Mouse (Mus musculus) midbrain, embryonic 10.5 days (tissue): ENCODE measurements around the gene Ccdc17. TPM values are rescaled to one million over a fixed set of nuclear protein-coding genes. Genes with fewer than 3 reads are reported as not detected.

ENCODE experiments used
- DNase-seq: peaks from one replicate; pipeline ENCODE4 v3.0.0-alpha.2; 2017; ENCODE audit warnings: low spot score
- H3K27ac ChIP-seq: fragments of 300-500 bp; sonication (generic); replicated peaks from 2 replicates; pipeline ENCODE4 v1.5.1; 2016; ENCODE audit warnings: mild to moderate bottlenecking
- H3K27me3 ChIP-seq: fragments of 300-500 bp; sonication (generic); 2 replicates; pipeline ENCODE4 v1.6.1; 2016; ENCODE audit warnings: low read depth, mild to moderate bottlenecking; ENCODE audit not compliant: poor library complexity, severe bottlenecking
- H3K36me3 ChIP-seq: fragments of 300-500 bp; sonication (generic); 2 replicates; pipeline ENCODE4 v1.6.1; 2016; ENCODE audit warnings: mild to moderate bottlenecking, moderate library complexity
- H3K4me1 ChIP-seq: fragments of 300-500 bp; sonication (generic); 2 replicates; pipeline ENCODE4 v1.6.1; 2016
- H3K4me3 ChIP-seq: fragments of 300-500 bp; sonication (generic); 2 replicates; pipeline ENCODE4 v1.5.1; 2016; ENCODE audit warnings: mild to moderate bottlenecking, moderate library complexity
- H3K9me3 ChIP-seq: fragments of 300-500 bp; sonication (generic); replicated peaks from 2 replicates; pipeline ENCODE4 v1.6.1; 2016; ENCODE audit warnings: mild to moderate bottlenecking
- WGBS: fragments of 180-500 bp; shearing (Covaris S2); methylation state at CpG from one replicate; pipeline ENCODE4 v1.1.7; 2016; 5-methylcytosine and 5-hydroxymethylcytosine counted together
- polyA plus RNA-seq: library from polyadenylated mRNA; unstranded; fragments of >200 nt; fragmentation: Nextera tagmentation; extraction: Ambion mirVana; gene quantifications from 2 replicates; pipeline ENCODE4 v1.2.1, GENCODE M21; 2016

Ccdc17 gene
- polyA plus RNA-seq, 1 experiment from 2014 or later, result 1.9 TPM

DNA sequence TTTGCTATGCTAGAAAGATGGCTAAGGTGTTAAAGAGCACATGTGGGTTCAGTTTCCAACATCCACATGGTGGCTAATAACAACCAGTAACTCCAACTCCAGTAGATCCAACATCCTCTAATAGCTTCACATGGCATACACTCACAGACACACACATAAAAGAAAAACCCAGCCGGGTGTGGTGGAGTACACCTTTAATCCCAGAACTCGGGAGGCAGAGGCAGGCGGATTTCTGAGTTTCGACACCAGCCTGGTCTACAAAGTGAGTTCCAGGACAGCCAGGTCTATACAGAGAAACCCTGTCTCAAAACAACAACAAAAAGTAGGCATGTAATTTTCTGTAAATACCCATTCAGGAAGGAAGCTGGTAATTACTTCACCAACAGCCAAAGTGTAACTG, 28.4 kb downstream of the Ccdc17 start:
- H3K4me3 ChIP-seq, result peak overlapping the region; percentile 100
- no peaks in the 10 kb centered on the region for H3K9me3 ChIP-seq
- no peaks in the 10 kb centered on the region for H3K27me3 ChIP-seq
- no peak overlapping the region for H3K27ac ChIP-seq
- 91% methylated on average over 4 of the region's 4 CpGs for WGBS
- peaks cover 57% of the 10 kb centered on the region for H3K36me3 ChIP-seq
- peaks cover 21% of the 10 kb centered on the region for H3K4me1 ChIP-seq
- DNase-seq, result no peak

DNA sequence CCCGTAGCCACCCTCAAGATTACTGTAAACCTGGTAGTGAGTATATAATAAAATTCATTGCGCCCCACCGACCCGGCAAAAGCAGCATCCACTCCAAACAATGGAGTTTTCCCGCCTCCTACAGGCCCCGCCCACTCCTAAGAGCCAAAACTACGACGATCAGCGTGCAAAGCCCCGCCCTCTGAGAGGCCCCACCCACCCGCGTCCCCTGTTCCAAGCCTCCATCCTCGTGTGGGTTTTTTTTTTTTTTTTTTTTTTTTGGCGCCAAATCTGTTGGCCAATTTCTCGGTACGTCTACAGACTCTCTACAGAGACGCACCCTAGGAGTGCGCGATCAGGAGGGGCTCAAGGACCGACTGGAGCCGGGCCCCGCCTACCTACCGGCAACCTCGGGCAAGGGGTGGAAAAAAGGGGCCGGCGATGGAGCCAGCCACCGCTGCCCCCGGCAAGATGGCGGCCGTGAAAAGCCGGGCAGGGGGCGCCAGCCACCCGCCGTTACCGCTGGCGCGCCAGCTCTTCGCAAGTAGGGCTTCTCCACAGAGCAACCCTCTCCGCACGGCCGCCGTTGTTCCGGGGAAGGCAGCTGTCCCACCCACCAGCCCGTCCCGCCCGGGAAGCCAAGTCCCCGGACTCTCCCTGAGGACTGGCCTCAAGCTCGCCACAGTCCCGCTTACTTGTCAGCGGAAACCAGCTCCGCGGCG, 30.4 kb downstream of the Ccdc17 start:
- Histone ChIP-seq H3K27me3 (no peaks in the 10 kb centered on the region), H3K36me3 (peaks cover 46% of the 10 kb centered on the region), H3K27ac (peak overlapping the region; percentile 99), H3K4me3 (peak overlapping the region; percentile 100), H3K4me1 (peaks cover 21% of the 10 kb centered on the region), H3K9me3 (no peaks in the 10 kb centered on the region)
- under 1% methylated on average over 53 of the region's 53 CpGs for WGBS
- peak; percentile 93 for DNase-seq

DNA sequence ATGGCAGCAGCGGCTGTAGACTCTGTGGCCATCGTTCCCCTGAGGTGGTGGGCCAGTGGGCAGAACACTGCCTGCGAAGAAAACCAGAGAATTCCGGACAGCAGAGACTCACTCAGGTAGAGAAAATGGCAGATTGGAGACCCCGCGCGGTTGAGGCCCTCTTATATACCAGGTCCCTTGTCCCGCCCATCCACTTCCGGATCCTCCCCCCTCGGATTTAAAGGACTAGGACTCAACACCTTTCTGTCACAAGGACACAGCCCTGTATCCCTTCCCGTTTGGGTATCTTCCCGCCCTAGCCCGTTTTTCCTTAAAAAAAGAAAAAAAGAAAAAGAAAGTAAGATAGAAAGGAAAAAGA, 30.9 kb downstream of the Ccdc17 start:
- H3K36me3 ChIP-seq, result peaks cover 46% of the 10 kb centered on the region
- WGBS, result under 1% methylated on average over 13 of the region's 13 CpGs

DNA sequence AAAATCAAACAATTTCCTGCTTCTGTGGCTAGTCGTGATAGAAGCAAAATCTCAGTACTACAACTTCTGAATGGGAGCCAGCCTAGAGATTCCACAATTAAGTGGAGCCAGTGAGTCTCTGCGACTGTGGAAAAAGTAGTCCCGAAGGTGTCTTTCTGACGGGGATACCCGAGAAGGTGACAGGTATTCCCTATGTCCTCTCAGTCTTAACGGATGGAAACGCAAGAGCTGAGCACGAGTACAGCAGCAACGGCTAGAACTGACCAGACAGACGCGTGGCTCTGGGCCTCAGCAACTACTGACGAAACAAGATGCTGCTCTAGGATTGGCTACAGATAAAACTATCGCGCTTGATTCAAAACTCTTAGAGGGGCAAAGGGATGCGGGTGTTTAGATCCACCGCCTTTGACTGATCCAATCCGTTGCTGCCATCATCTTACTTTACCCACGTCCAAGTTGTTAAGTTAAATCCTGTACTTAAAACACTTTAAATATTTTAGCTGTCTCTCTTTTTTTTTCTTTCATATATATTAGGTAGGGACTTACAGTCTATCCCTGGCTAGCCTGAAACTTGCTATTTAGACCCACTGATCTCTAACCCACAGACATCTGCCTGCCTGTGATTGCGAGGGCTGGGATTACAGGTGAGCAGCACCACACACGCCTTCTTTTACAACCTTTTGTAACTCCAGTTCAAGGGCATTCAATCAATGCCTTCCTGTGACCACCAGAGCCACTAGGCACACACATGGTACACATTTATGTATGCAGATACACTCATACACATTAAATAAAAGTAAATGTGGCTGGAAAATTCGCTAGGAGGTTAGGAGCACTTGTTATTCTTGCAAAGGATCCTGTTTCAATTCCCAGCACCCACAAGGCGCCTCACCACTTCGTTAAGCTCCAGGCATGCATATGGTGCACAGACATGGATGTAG, 31.5 kb downstream of the Ccdc17 start, which contains the start of gene Nasp:
Gene Nasp, minus strand, starts transcription at position 220 of the 941 bp plus-strand sequence.
- DNase-seq, result peak; percentile 83
- H3K4me1 ChIP-seq, result peaks cover 21% of the 10 kb centered on the region
- peaks cover 45% of the 10 kb centered on the region for H3K36me3 ChIP-seq
- WGBS, result 8% methylated on average over 23 of the region's 23 CpGs
- peak within 1 kb of the TSS; percentile 99 for H3K27ac ChIP-seq
- peak within 1 kb of the TSS; percentile 100 for H3K4me3 ChIP-seq
- H3K9me3 ChIP-seq, result no peaks in the 10 kb centered on the region
- H3K27me3 ChIP-seq, result no peaks in the 10 kb centered on the region

More for the DNA sequence above, 30.9 kb downstream of the Ccdc17 start:
- H3K4me3 ChIP-seq, result peak overlapping the region; percentile 100
- DNase-seq, result peak; percentile 94
- peak overlapping the region; percentile 99 for H3K27ac ChIP-seq
- no peaks in the 10 kb centered on the region for H3K9me3 ChIP-seq
- no peaks in the 10 kb centered on the region for H3K27me3 ChIP-seq
- peaks cover 21% of the 10 kb centered on the region for H3K4me1 ChIP-seq

DNA sequence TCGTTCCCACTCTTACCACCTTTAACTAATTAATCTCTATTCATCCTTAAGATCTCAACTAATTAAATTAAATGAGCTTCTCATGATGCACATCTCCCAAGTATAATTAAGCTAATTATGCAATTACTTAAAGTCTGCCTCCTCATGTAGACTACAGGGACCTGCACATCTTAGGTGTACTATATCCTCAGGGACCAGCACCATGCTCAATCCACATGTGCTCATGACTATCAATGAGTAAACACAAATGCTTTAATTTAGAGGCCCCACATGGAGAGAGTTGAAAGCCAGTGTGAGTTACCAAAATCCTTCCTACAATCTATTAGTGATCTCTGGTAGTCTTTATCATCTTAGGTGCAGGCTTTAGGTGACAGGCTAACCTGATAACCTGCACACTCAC, 38.7 kb downstream of the Ccdc17 start:
- Histone ChIP-seq H3K27ac (no peak overlapping the region), H3K4me3 (no peak overlapping the region), H3K27me3 (no peaks in the 10 kb centered on the region), H3K4me1 (no peaks in the 10 kb centered on the region), H3K36me3 (peaks cover 90% of the 10 kb centered on the region), H3K9me3 (no peaks in the 10 kb centered on the region)
- 100% methylated on average over 1 of the region's 1 CpGs for WGBS
- DNase-seq, result no peak

DNA sequence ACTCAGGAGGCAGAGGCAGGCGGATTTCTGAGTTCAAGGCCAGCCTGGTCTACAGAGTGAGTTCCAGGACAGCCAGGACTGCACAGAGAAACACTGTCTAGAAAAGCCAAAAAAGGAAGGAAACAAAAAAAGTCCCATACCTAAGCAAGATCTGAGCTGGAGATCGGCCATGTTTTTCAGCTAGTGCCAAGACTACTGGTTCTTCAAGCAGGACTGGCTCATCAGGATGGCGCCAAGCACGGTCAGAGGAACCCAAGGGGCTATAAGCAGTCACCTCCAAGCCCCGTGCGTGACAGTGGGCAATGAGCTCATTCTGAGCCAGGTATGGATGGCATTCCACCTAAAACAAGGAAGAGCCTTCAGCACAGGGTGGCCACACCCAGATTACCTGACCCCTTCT, 42.4 kb downstream of the Ccdc17 start:
- Histone ChIP-seq H3K4me1 (no peaks in the 10 kb centered on the region), H3K36me3 (peaks cover 99% of the 10 kb centered on the region), H3K27me3 (no peaks in the 10 kb centered on the region), H3K27ac (no peak overlapping the region), H3K4me3 (no peak overlapping the region), H3K9me3 (no peaks in the 10 kb centered on the region)
- no peak for DNase-seq
- 96% methylated on average over 6 of the region's 6 CpGs for WGBS

DNA sequence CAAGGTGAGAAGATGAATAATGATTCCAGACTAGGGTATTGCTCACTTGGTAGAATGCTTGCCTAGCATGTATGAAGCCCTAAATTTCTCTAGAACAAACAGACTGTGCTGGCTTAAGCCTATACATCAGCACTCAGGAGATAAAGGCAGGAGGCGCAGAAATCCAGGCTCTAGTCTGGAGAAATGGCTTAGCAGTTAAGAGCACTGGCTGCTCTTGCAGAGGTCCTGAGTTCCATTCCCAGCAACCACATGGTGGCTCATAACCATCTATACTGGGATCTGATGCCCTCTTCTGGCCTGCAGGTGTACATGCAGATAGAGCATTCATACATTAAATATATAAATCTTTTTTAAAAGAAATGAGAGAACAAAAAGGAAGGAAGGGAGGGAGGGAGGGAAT, 45.6 kb downstream of the Ccdc17 start:
- H3K36me3 ChIP-seq, result peaks cover 98% of the 10 kb centered on the region
- 89% methylated on average over 1 of the region's 1 CpGs for WGBS
- H3K9me3 ChIP-seq, result no peaks in the 10 kb centered on the region
- peaks cover 7% of the 10 kb centered on the region for H3K4me1 ChIP-seq
- no peak overlapping the region for H3K4me3 ChIP-seq
- no peaks in the 10 kb centered on the region for H3K27me3 ChIP-seq
- DNase-seq, result no peak
- no peak overlapping the region for H3K27ac ChIP-seq

DNA sequence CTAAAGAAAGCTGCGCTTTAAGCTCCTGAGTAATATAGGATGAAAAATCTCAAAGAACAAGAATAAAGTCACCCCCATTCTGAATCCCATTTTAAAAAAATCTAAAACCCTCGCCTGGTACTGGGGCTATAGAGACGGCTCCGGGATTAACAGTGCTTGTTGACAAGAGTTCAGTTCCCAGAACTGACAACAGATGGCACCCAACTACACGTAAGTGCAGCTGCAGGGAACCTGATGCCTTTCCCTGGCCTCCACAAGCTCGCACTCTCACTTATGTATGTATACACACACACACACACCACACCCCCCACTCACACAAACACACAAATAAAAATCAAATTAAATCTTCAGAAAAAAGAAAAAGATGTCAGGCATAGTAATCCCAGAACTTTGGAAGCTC, 47.9 kb downstream of the Ccdc17 start:
- peaks cover 98% of the 10 kb centered on the region for H3K36me3 ChIP-seq
- no peak for DNase-seq
- WGBS, result 69% methylated on average over 6 of the region's 6 CpGs
- no peaks in the 10 kb centered on the region for H3K27me3 ChIP-seq
- H3K4me1 ChIP-seq, result peaks cover 26% of the 10 kb centered on the region
- no peaks in the 10 kb centered on the region for H3K9me3 ChIP-seq
- H3K4me3 ChIP-seq, result no peak overlapping the region
- H3K27ac ChIP-seq, result no peak overlapping the region

DNA sequence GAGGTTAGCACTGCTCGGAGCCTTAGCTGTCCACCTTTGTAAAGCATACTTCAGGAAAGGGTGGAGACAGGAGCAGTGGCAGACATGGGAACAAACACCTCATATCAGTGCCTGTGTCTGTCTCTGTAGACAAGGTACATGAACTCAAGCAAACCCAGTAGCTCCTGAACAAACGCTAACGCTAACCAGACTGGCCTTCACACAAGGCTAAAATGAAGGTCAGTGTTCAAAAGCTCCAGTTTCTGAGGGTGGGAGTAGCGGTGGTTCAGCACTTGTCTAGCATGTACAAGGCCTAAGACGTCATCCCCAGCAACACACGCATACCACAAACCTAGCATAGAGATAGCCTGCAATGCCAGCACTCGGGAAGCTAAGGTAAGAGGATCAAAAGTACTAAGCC, 49.2 kb downstream of the Ccdc17 start:
- Histone ChIP-seq H3K27me3 (no peaks in the 10 kb centered on the region), H3K4me3 (no peak overlapping the region), H3K4me1 (peaks cover 38% of the 10 kb centered on the region), H3K9me3 (no peaks in the 10 kb centered on the region), H3K27ac (no peak overlapping the region), H3K36me3 (peaks cover 94% of the 10 kb centered on the region)
- 90% methylated on average over 7 of the region's 7 CpGs for WGBS
- no peak for DNase-seq

DNA sequence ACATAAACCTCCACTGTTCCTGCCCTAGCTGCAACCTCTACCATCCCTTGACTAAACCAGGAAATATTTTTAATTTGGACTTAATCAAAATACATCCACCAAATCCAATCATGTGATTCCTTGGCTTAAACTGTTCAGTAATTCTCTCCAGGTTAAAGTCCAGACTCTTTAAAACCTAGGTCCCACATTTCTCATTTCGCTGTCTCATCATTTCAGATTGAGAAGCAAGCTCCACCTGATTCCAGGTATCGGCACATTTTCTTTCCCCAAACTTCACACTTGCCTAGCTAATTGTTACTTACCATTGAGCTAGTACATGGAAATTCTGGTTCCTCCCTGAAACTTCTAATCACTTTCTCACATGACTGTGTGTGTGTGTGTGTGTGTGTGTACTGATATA, 53.0 kb downstream of the Ccdc17 start:
- peaks cover 58% of the 10 kb centered on the region for H3K36me3 ChIP-seq
- DNase-seq, result no peak
- peak overlapping the region; percentile 84 for H3K4me3 ChIP-seq
- WGBS, result 98% methylated on average over 2 of the region's 2 CpGs
- peaks cover 44% of the 10 kb centered on the region for H3K4me1 ChIP-seq
- H3K27ac ChIP-seq, result no peak overlapping the region
- H3K27me3 ChIP-seq, result no peaks in the 10 kb centered on the region
- H3K9me3 ChIP-seq, result no peaks in the 10 kb centered on the region
